ENCODE assay signal across 16 mouse cellular contexts in the genomic region with DNA sequence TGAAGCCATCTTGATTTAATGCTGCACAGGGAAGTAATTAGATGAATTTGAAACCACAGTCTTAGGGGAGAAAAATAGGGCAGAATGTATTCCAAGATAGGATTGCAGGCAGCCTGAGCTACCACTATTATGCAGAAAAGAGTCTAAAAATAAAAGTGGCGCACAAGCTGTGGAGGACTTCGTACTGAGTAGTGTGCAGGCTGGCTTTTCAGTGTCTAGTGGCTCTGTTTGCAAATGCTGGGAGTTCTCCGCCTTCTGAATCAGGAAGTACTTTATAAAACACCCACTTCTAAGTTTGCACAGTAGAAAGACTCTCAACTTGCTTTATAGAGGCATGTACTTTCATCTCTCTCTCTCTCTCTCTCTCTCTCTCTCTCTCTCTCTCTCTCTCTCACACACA.
DNase-seq lines count a peak whose midpoint lies in the region; ATAC-seq lines count a peak whose summit lies in the region.
"Had no signal": no experiment of that assay in that cellular context is flagged by ENCODE, and none has a peak within 500 bp of the region (broad histone marks: within the 10 kb centered on the region; RNA-seq: fewer than 3 reads in every experiment).

No protein-coding gene starts in this region.

- intact Hi-C loops in left cerebral cortex, postnatal 14 days (cut with DNase I): no loop called here

- ATAC-seq in CD4-positive, CD25-positive, alpha-beta regulatory T cell, adult 4 months: peak; percentile 29
- ATAC-seq in activated CD4-positive, CD25-positive, alpha-beta regulatory T cell, adult 4 months: no peak
- ATAC-seq: forebrain, embryonic 13.5 days had no signal

- DNase-seq in layer of hippocampus, adult 11-12 months (ENCODE audit: low spot score): peak; percentile 2
- no peak for DNase-seq in layer of hippocampus, postnatal 10 days (ENCODE audit: low spot score in 2 of 2)
- peak; percentile 1 to 15 for DNase-seq in left cerebral cortex, postnatal 14 days (ENCODE audit: low spot score in 2 of 2)
- DNase-seq in right cerebral cortex, postnatal 14 days: peak; percentile 2
- no peak for DNase-seq in adrenal gland, postnatal 25 days
- DNase-seq in urinary bladder, postnatal 36 days (ENCODE audit: low spot score in 2 of 2): no peak
- DNase-seq: cerebellum, adult 8-10 months; heart, postnatal 14 days; kidney, adult 8-10 months; kidney, postnatal 36 days; liver, embryonic 13.5 days; lung, embryonic 14.5 days; thymus, postnatal 14 days had no signal

Comparison
In these comparisons a context has a peak if more than half of its experiments do, and no peak if none do; other contexts are left out.
1. DNase-seq: peak in layer of hippocampus, adult 11-12 months (single experiment), left cerebral cortex, postnatal 14 days (2 of 2) and right cerebral cortex, postnatal 14 days (single experiment); none in layer of hippocampus, postnatal 10 days (0 of 2), adrenal gland, postnatal 25 days (single experiment) and urinary bladder, postnatal 36 days (0 of 2).